Mouse (Mus musculus) MEL (cell line): ENCODE measurements around the gene Hoxc4. TPM values are rescaled to one million over a fixed set of nuclear protein-coding genes. Genes with fewer than 3 reads are reported as not detected.

Experiments used
- DNase-seq: peaks from one replicate; pipeline ENCODE4 v3.0.0; 2011; ENCODE audit warnings: low read depth, low spot score
- H3K27ac ChIP-seq: 2 replicates; pipeline ENCODE4 v1.5.1; 2012; ENCODE audit warnings: low read depth, mild to moderate bottlenecking, control low read depth, low read length, moderate library complexity; ENCODE audit not compliant: control insufficient read depth
- H3K27me3 ChIP-seq, 2 experiments: fragments of 150-350 bp in 1 of 2; sonication (generic) in 1 of 2; 2 replicates each; pipeline ENCODE4 v1.6.1; 2012; ENCODE audit warnings: low read length in 2 of 2, mild to moderate bottlenecking in 2 of 2, improper control_type of control experiment in 1 of 2, moderate library complexity in 1 of 2; ENCODE audit not compliant: insufficient read depth in 2 of 2, control insufficient read depth in 1 of 2
- H3K36me3 ChIP-seq, 2 experiments: 2 replicates each; pipeline ENCODE4 v1.6.1; 2012 to 2014; ENCODE audit warnings: low read length in 2 of 2, improper control_type of control experiment in 1 of 2, inconsistent platforms in 1 of 2, mild to moderate bottlenecking in 1 of 2; ENCODE audit not compliant: insufficient read depth in 2 of 2, control insufficient read depth in 1 of 2
- H3K4me1 ChIP-seq, 2 experiments: fragments of 150-350 bp in 1 of 2; sonication (generic) in 1 of 2; 2 replicates each; pipeline ENCODE4 v1.6.1; 2012; ENCODE audit warnings: low read length in 2 of 2, improper control_type of control experiment in 1 of 2, mild to moderate bottlenecking in 1 of 2; ENCODE audit not compliant: insufficient read depth in 2 of 2, control insufficient read depth in 1 of 2
- H3K4me3 ChIP-seq, 2 experiments: fragments of 150-350 bp in 1 of 2; sonication (generic) in 1 of 2; 2 replicates each; pipeline ENCODE4 v1.5.1; 2012; ENCODE audit warnings: low read depth in 2 of 2, low read length in 2 of 2, mild to moderate bottlenecking in 2 of 2, moderate library complexity in 2 of 2, control low read depth in 1 of 2, improper control_type of control experiment in 1 of 2; ENCODE audit not compliant: control insufficient read depth in 1 of 2, insufficient read depth in 1 of 2
- H3K79me2 ChIP-seq: 2 replicates; pipeline ENCODE4 v1.6.1; 2012; ENCODE audit warnings: mild to moderate bottlenecking, low read length, moderate library complexity; ENCODE audit not compliant: control insufficient read depth, poor library complexity, insufficient read depth
- H3K9ac ChIP-seq: 2 replicates; pipeline ENCODE4 v1.6.1; 2012; ENCODE audit warnings: low read depth, mild to moderate bottlenecking, control low read depth, low read length, moderate library complexity; ENCODE audit not compliant: control insufficient read depth, poor library complexity, severe bottlenecking
- H3K9me3 ChIP-seq: fragments of 150-350 bp; sonication (generic); replicated peaks from 2 replicates; pipeline ENCODE4 v1.6.1; 2012; ENCODE audit warnings: mild to moderate bottlenecking, low read length, improper control_type of control experiment, moderate library complexity; ENCODE audit not compliant: insufficient read depth
- BHLHE40 ChIP-seq: IDR thresholded peaks from 2 replicates; pipeline ENCODE4 v1.6.1; 2012; ENCODE audit warnings: low read depth, mild to moderate bottlenecking, inconsistent platforms, low read length, improper control_type of control experiment, borderline replicate concordance
- CTCF ChIP-seq, 3 experiments: IDR thresholded peaks in 2 of 3; conservative IDR thresholded peaks in 1 of 3; 2 replicates each; pipeline ENCODE4 v1.5.1; 2011 to 2012; ENCODE audit warnings: low read length in 3 of 3, low read depth in 2 of 3, mild to moderate bottlenecking in 2 of 3, improper control_type of control experiment in 1 of 3, inconsistent platforms in 1 of 3, mixed read lengths in 1 of 3, moderate library complexity in 1 of 3; ENCODE audit not compliant: control insufficient read depth in 1 of 3, insufficient read depth in 1 of 3, poor library complexity in 1 of 3, severe bottlenecking in 1 of 3
- ELF1 ChIP-seq: IDR thresholded peaks from 2 replicates; pipeline ENCODE4 v1.6.1; 2014; ENCODE audit warnings: low read depth, mild to moderate bottlenecking, inconsistent platforms, low read length, improper control_type of control experiment, moderate library complexity
- EP300 ChIP-seq, 2 experiments: IDR thresholded peaks; 2 replicates each; pipeline ENCODE4 v1.6.1; 2011; ENCODE audit warnings: improper control_type of control experiment in 2 of 2, low read length in 2 of 2, low read depth in 1 of 2, mild to moderate bottlenecking in 1 of 2
- GABPA ChIP-seq: IDR thresholded peaks from 2 replicates; pipeline ENCODE4 v1.6.1; 2012; ENCODE audit warnings: low read depth, mild to moderate bottlenecking, inconsistent platforms, low read length, improper control_type of control experiment, moderate library complexity
- GATA1 ChIP-seq: IDR thresholded peaks from 2 replicates; pipeline ENCODE4 v1.6.1; 2011; ENCODE audit warnings: low read depth, low read length, improper control_type of control experiment
- HCFC1 ChIP-seq: IDR thresholded peaks from 2 replicates; pipeline ENCODE4 v1.6.1; 2012; ENCODE audit warnings: low read depth, mild to moderate bottlenecking, inconsistent platforms, low read length, improper control_type of control experiment, moderate library complexity
- KAT2A ChIP-seq: conservative IDR thresholded peaks from 2 replicates; pipeline ENCODE4 v1.6.1; 2012; ENCODE audit warnings: low read depth, low read length, improper control_type of control experiment, inconsistent platforms
- MAX ChIP-seq: IDR thresholded peaks from 2 replicates; pipeline ENCODE4 v1.6.1; 2011; ENCODE audit warnings: low read length, improper control_type of control experiment
- MAZ ChIP-seq: IDR thresholded peaks from 2 replicates; pipeline ENCODE4 v1.6.1; 2012; ENCODE audit warnings: low read depth, mild to moderate bottlenecking, inconsistent platforms, low read length, improper control_type of control experiment
- MEF2A ChIP-seq: IDR thresholded peaks from 2 replicates; pipeline ENCODE4 v1.6.1; 2014; ENCODE audit warnings: low read depth, mild to moderate bottlenecking, inconsistent platforms, low read length, improper control_type of control experiment; ENCODE audit not compliant: poor library complexity, insufficient replicate concordance, severe bottlenecking; ENCODE audit errors: extremely low read depth
- MYC ChIP-seq: IDR thresholded peaks from 2 replicates; pipeline ENCODE4 v1.6.1; 2011; ENCODE audit warnings: low read depth, mild to moderate bottlenecking, low read length, improper control_type of control experiment, moderate library complexity
- NELFE ChIP-seq: IDR thresholded peaks from 2 replicates; pipeline ENCODE4 v1.6.1; 2011; ENCODE audit warnings: low read depth, low read length, improper control_type of control experiment
- NRF1 ChIP-seq: IDR thresholded peaks from 2 replicates; pipeline ENCODE4 v1.6.1; 2014; ENCODE audit warnings: low read depth, mild to moderate bottlenecking, inconsistent platforms, low read length, improper control_type of control experiment, moderate library complexity; ENCODE audit not compliant: poor library complexity, insufficient read depth, severe bottlenecking
- POLR2A ChIP-seq, 2 experiments: IDR thresholded peaks; 2 replicates each; pipeline ENCODE4 v1.6.1; 2011 to 2012; ENCODE audit warnings: low read length in 2 of 2, mild to moderate bottlenecking in 2 of 2, control low read depth in 1 of 2, improper control_type of control experiment in 1 of 2, low read depth in 1 of 2, moderate library complexity in 1 of 2; ENCODE audit not compliant: control insufficient read depth in 1 of 2, insufficient read depth in 1 of 2, poor library complexity in 1 of 2
- POLR2AphosphoS2 ChIP-seq: IDR thresholded peaks from 2 replicates; pipeline ENCODE4 v1.6.1; 2011; ENCODE audit warnings: low read length, improper control_type of control experiment
- POLR2AphosphoS5 ChIP-seq: IDR thresholded peaks from 2 replicates; pipeline ENCODE4 v1.6.1; 2012; ENCODE audit warnings: low read depth, borderline replicate concordance, mild to moderate bottlenecking, inconsistent platforms, low read length, moderate library complexity, mixed read lengths
- RAD21 ChIP-seq: IDR thresholded peaks from 2 replicates; pipeline ENCODE4 v1.6.1; 2011; ENCODE audit warnings: mild to moderate bottlenecking, low read depth, low read length, improper control_type of control experiment
- TAL1 ChIP-seq: IDR thresholded peaks from 2 replicates; pipeline ENCODE4 v1.6.1; 2012; ENCODE audit warnings: mild to moderate bottlenecking, inconsistent platforms, low read length, moderate library complexity, mixed read lengths
- TCF12 ChIP-seq: IDR thresholded peaks from 2 replicates; pipeline ENCODE4 v1.6.1; 2014; ENCODE audit warnings: low read depth, mild to moderate bottlenecking, inconsistent platforms, low read length, improper control_type of control experiment, moderate library complexity
- UBTF ChIP-seq: IDR thresholded peaks from 2 replicates; pipeline ENCODE4 v1.6.1; 2012; ENCODE audit warnings: low read depth, mild to moderate bottlenecking, inconsistent platforms, low read length, improper control_type of control experiment, moderate library complexity, borderline replicate concordance; ENCODE audit not compliant: insufficient read depth
- USF2 ChIP-seq, 2 experiments: IDR thresholded peaks; 2 replicates each; pipeline ENCODE4 v1.6.1; 2011 to 2012; ENCODE audit warnings: improper control_type of control experiment in 2 of 2, low read length in 2 of 2, borderline replicate concordance in 1 of 2, inconsistent platforms in 1 of 2, low read depth in 1 of 2, mild to moderate bottlenecking in 1 of 2; ENCODE audit not compliant: insufficient read depth in 1 of 2
- ZC3H11A ChIP-seq: IDR thresholded peaks from 2 replicates; pipeline ENCODE4 v1.6.1; 2012; ENCODE audit warnings: low read depth, mild to moderate bottlenecking, inconsistent platforms, low read length, improper control_type of control experiment
- ZKSCAN1 ChIP-seq: IDR thresholded peaks from 2 replicates; pipeline ENCODE4 v1.6.1; 2012; ENCODE audit warnings: low read depth, mild to moderate bottlenecking, inconsistent platforms, low read length, improper control_type of control experiment, moderate library complexity
- ZMIZ1 ChIP-seq: IDR thresholded peaks from 2 replicates; pipeline ENCODE4 v1.6.1; 2012; ENCODE audit warnings: low read depth, mild to moderate bottlenecking, inconsistent platforms, low read length, improper control_type of control experiment, moderate library complexity
- ZNF384 ChIP-seq: IDR thresholded peaks from 2 replicates; pipeline ENCODE4 v1.6.1; 2012; ENCODE audit warnings: low read depth, mild to moderate bottlenecking, inconsistent platforms, low read length, improper control_type of control experiment
- polyA plus RNA-seq, 2 experiments: library from polyadenylated mRNA; stranded (reverse) in 1 of 2; unstranded in 1 of 2; fragments of >175 nt in 1 of 2; fragments of >200 nt in 1 of 2; gene quantifications; 2 replicates each; pipeline versions ENCODE4 v1.2.1 to v1.2.4; 2012; ENCODE audit warnings: low replicate concordance in 2 of 2, low read depth in 1 of 2; ENCODE audit not compliant: insufficient read length in 2 of 2, insufficient read depth in 1 of 2, missing spikeins in 1 of 2
- total RNA-seq: library from RNA; depleted of rRNA; stranded (reverse); fragments of 300-350 nt; gene quantifications from 2 replicates; pipeline ENCODE4 v1.2.3, GENCODE M21; 2012

Hoxc4 gene
- total and polyA plus RNA-seq, 3 experiments: 2.6 to 9.4 TPM; not detected in 1

DNA sequence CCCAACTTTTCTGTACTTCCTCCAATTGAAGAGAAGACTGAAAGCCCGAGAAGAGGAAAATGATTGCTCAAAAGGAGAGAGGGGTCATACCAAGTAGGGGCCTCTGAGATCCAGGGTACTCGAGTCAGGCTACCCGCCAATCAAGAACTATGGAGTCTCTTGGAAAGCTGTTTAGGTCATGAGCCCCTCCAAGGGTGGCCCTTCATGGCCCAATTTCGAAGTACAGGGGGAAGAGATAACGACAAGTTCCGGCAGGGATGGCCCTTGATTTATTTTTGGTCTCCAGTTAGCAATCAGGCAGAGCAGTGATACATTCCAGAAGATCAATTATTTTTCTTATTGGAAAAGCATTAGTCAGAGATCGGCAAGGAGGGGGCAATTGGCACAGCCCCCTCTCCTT lies 27.0 kb upstream of the Hoxc4 start:
- Histone ChIP-seq H3K9me3 (no peaks in the 10 kb centered on the region), H3K27ac (no peak overlapping the region), H3K4me1 (0 out of 4 replicates have a peak, but pooled peaks cover 0 to 7% of the 10 kb centered on the region in 2 experiments), H3K79me2 (no peaks in the 10 kb centered on the region), H3K27me3 (no peaks in the 10 kb centered on the region), H3K9ac (no peak overlapping the region), H3K4me3 (no peak overlapping the region), H3K36me3 (peaks cover 0 to 8% of the 10 kb centered on the region in 2 experiments; a peak in 1 of 4 replicates)
- no peak for DNase-seq
- TF ChIP-seq MAZ: no peak
- no peak for TF ChIP-seq USF2 (IDR thresholded peaks at IDR 0.05; ENCODE audit: borderline replicate concordance in 1 of 2, insufficient read depth in 1 of 2, low read depth in 1 of 2, low read length in 2 of 2)
- no peak for TF ChIP-seq GATA1
- no peak for TF ChIP-seq MYC
- TF ChIP-seq ZC3H11A: no peak
- TF ChIP-seq ZKSCAN1: no peak
- TF ChIP-seq MAX: no peak
- TF ChIP-seq NRF1: no peak
- no peak for TF ChIP-seq KAT2A
- TF ChIP-seq CTCF (IDR thresholded peaks at IDR 0.05 in 2 of 3, conservative IDR thresholded peaks at IDR 0.05 in 1 of 3; ENCODE audit: control insufficient read depth in 1 of 3, insufficient read depth in 1 of 3, low read depth in 2 of 3, low read length in 3 of 3, poor library complexity in 1 of 3, severe bottlenecking in 1 of 3): no peak
- no peak for TF ChIP-seq POLR2A (IDR thresholded peaks at IDR 0.05; ENCODE audit: control insufficient read depth in 1 of 2, insufficient read depth in 1 of 2, low read depth in 1 of 2, low read length in 2 of 2, poor library complexity in 1 of 2)
- TF ChIP-seq HCFC1: no peak
- no peak for TF ChIP-seq BHLHE40
- no peak for TF ChIP-seq ELF1
- TF ChIP-seq UBTF: no peak

DNA sequence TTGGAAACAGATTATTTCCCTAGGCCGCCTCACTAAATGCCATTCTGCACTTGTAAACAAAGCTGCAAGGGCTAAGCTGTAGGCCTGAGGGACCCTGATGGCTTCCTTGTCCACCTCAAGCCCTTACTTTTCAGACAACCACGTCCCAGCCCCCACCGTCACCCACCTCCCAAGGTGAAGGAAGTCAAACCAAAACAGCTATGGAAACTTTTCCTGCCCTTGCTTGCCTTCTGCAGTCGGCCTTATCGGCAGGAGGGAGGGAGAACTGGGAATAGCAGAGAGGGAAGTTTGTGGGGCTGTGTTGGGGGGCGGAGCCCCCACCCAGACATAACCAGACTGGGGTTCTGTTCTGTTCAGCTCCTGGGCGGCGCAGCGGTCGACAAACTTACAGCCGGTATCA lies 26.5 kb upstream of the Hoxc4 start:
- Histone ChIP-seq H3K27me3 (no peaks in the 10 kb centered on the region), H3K79me2 (no peaks in the 10 kb centered on the region), H3K9ac (no peak overlapping the region), H3K4me1 (0 out of 4 replicates have a peak, but pooled peaks cover 0 to 10% of the 10 kb centered on the region in 2 experiments), H3K36me3 (peaks cover 0 to 11% of the 10 kb centered on the region in 2 experiments; a peak in 1 of 4 replicates), H3K9me3 (no peaks in the 10 kb centered on the region), H3K4me3 (no peak overlapping the region), H3K27ac (no peak overlapping the region)
- no peak for TF ChIP-seq ZMIZ1
- no peak for TF ChIP-seq EP300 (IDR thresholded peaks at IDR 0.05; ENCODE audit: low read depth in 1 of 2, low read length in 2 of 2)
- no peak for TF ChIP-seq HCFC1
- TF ChIP-seq BHLHE40: no peak
- no peak for TF ChIP-seq ZKSCAN1
- no peak for TF ChIP-seq NELFE
- no peak for TF ChIP-seq TCF12
- TF ChIP-seq MEF2A: no peak
- no peak for TF ChIP-seq POLR2AphosphoS2
- TF ChIP-seq POLR2AphosphoS5: no peak
- no peak for TF ChIP-seq RAD21
- no peak for TF ChIP-seq GABPA
- no peak for TF ChIP-seq ZNF384
- TF ChIP-seq TAL1: no peak
- DNase-seq: no peak
